Mouse (Mus musculus) limb, embryonic 14.5 days (tissue): Measurements from ENCODE around the gene Zbtb34. TPM values are rescaled to one million over a fixed set of nuclear protein-coding genes. Genes with fewer than 3 reads are reported as not detected.

Source experiments
- ATAC-seq: fragments of 200-750 bp; cut with Nextera tagmentation; 2 replicates; pipeline ENCODE4 v1.8.0; 2017; ENCODE audit warnings: low read depth, moderate number of reproducible peaks, moderate TSS enrichment; ENCODE audit not compliant: low FRiP score
- DNase-seq: peaks from one replicate; pipeline ENCODE4 v3.0.0-alpha.2; 2015; ENCODE audit warnings: low spot score
- H3K27ac ChIP-seq: fragments of 300-500 bp; sonication (generic); replicated peaks from 2 replicates; pipeline ENCODE4 v1.5.1; 2014; ENCODE audit warnings: low read depth, mild to moderate bottlenecking, low read length, moderate library complexity, mixed read lengths
- H3K27me3 ChIP-seq: fragments of 300-500 bp; sonication (generic); 2 replicates; pipeline ENCODE4 v1.6.1; 2014; ENCODE audit warnings: low read length, mixed read lengths; ENCODE audit not compliant: control insufficient read depth, insufficient read depth
- H3K36me3 ChIP-seq: fragments of 300-500 bp; sonication (generic); 2 replicates; pipeline ENCODE4 v1.6.1; 2014; ENCODE audit warnings: mild to moderate bottlenecking, low read length, moderate library complexity, mixed read lengths; ENCODE audit not compliant: control insufficient read depth, insufficient read depth
- H3K4me1 ChIP-seq: fragments of 300-500 bp; sonication (generic); 2 replicates; pipeline ENCODE4 v1.6.1; 2014; ENCODE audit warnings: antibody characterized with exemption, low read length, mixed read lengths; ENCODE audit not compliant: control insufficient read depth, insufficient read depth
- H3K4me2 ChIP-seq: fragments of 300-500 bp; sonication (generic); replicated peaks from 2 replicates; pipeline ENCODE4 v1.6.1; 2014; ENCODE audit warnings: low read depth, mild to moderate bottlenecking, low read length, moderate library complexity; ENCODE audit not compliant: severe bottlenecking
- H3K4me3 ChIP-seq: fragments of 300-500 bp; sonication (generic); replicated peaks from 2 replicates; pipeline ENCODE4 v1.5.1; 2014; ENCODE audit warnings: low read length
- H3K9ac ChIP-seq: fragments of 300-500 bp; sonication (generic); 2 replicates; pipeline ENCODE4 v1.6.1; 2014; ENCODE audit warnings: mild to moderate bottlenecking, low read depth, low read length, moderate library complexity; ENCODE audit not compliant: severe bottlenecking
- H3K9me3 ChIP-seq: fragments of 300-500 bp; sonication (generic); 2 replicates; pipeline ENCODE4 v1.6.1; 2016; ENCODE audit warnings: low read length; ENCODE audit not compliant: control insufficient read depth
- POLR2A ChIP-seq: fragments of 200-500 bp; IDR thresholded peaks from 2 replicates; pipeline ENCODE4 v1.8.0; 2012; ENCODE audit warnings: inconsistent platforms, mild to moderate bottlenecking, moderate library complexity, borderline replicate concordance; ENCODE audit not compliant: insufficient read depth, insufficient read length; ENCODE audit errors: extremely low read depth
- WGBS: fragments of 180-500 bp; shearing (Covaris S2); extraction: QIAGEN DNeasy Blood & Tissue Kit; methylation state at CpG from one replicate; pipeline ENCODE4 v1.1.7; 2014; 5-methylcytosine and 5-hydroxymethylcytosine counted together
- polyA plus RNA-seq, 2 experiments: library from polyadenylated mRNA; depleted of rRNA in 1 of 2; stranded (reverse) in 1 of 2; unstranded in 1 of 2; fragments of >200 nt; fragmentation: Nextera tagmentation in 1 of 2; extraction: Ambion mirVana in 1 of 2; gene quantifications; 2 replicates each; pipeline versions ENCODE4 v1.2.1 to v1.2.3; 2012 to 2014

Zbtb34 gene
- polyA plus RNA-seq, 2 experiments, result 8.4 to 19.0 TPM

DNA sequence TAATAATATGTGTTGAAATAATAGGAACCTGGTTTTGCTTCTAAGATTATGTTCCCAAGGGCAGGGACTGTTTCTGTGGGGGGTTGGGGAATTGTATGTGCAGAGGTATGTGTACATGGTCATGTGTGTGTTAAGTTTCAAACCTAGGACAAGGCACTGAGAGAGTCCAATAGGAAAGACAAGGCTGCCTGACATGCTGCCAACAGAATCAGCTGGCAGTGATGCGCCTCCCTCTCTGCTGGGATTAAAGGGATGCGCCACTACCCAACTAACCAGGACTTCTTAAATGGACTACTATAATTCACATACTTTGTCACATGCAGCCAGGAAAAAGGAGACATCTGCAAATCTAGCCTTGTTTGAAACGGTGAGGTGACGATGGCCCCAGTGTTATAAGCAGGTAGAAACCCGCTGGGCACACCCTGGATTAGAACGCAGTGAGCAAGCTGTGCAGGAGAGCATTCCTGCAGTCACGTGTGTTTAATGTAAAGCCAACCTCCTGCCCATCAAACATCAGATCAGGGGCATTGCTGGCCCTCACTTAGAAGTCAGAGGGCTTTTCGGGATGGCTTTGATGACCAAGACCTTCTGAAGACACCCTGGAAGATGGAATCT, 4.0 kb upstream of the Zbtb34 start:
- Histone ChIP-seq H3K4me3 (no peak overlapping the region), H3K4me2 (no peak overlapping the region), H3K27me3 (no peaks in the 10 kb centered on the region), H3K36me3 (no peaks in the 10 kb centered on the region), H3K9me3 (no peaks in the 10 kb centered on the region), H3K4me1 (peaks cover 14% of the 10 kb centered on the region), H3K9ac (no peak overlapping the region), H3K27ac (no peak overlapping the region)
- DNase-seq (no peak), ATAC-seq (no peak)
- 44% methylated on average over 8 of the region's 8 CpGs for whole genome bisulfite sequencing
- no peak for TF ChIP-seq POLR2A

GRCm38 (mm10) chr2:33432877-33433276, 1.8 kb upstream of the Zbtb34 start:
- Histone ChIP-seq H3K9me3 (no peaks in the 10 kb centered on the region), H3K36me3 (no peaks in the 10 kb centered on the region), H3K9ac (no peak overlapping the region), H3K4me1 (peaks cover 22% of the 10 kb centered on the region), H3K27me3 (no peaks in the 10 kb centered on the region), H3K27ac (no peak overlapping the region), H3K4me2 (no peak overlapping the region), H3K4me3 (no peak overlapping the region)
- 46% methylated on average over 5 of the region's 5 CpGs for WGBS
- no peak for TF ChIP-seq POLR2A
- ATAC-seq, result no peak
- DNase-seq, result peak; percentile 82

- peak overlapping the region; percentile 86 for H3K4me2 ChIP-seq
- no peaks in the 10 kb centered on the region for H3K27me3 ChIP-seq
- no peaks in the 10 kb centered on the region for H3K9me3 ChIP-seq
- H3K36me3 ChIP-seq, result peaks cover 15% of the 10 kb centered on the region
- DNase-seq (peak; percentile 21), ATAC-seq (no peak)
- peak overlapping the region; percentile 68 for H3K27ac ChIP-seq
- 2% methylated on average over 13 of the region's 13 CpGs for WGBS
- H3K9ac ChIP-seq, result peak overlapping the region; percentile 93
- H3K4me1 ChIP-seq, result peaks cover 13% of the 10 kb centered on the region
- TF ChIP-seq POLR2A, result no peak
- peak overlapping the region; percentile 96 for H3K4me3 ChIP-seq
Measured at GRCm38 (mm10) chr2:33430081-33430770, 898 bp downstream of the Zbtb34 start.

- 0 out of 2 replicates have a peak overlapping the region, but pooled peaks have one; percentile 45 for H3K27ac ChIP-seq
- H3K36me3 ChIP-seq, result peaks cover 17% of the 10 kb centered on the region
- DNase-seq (no peak), ATAC-seq (no peak)
- peak overlapping the region; percentile 96 for H3K4me3 ChIP-seq
- H3K4me1 ChIP-seq, result peaks cover 13% of the 10 kb centered on the region
- 53% methylated on average over 6 of the region's 6 CpGs for whole genome bisulfite sequencing
- no peaks in the 10 kb centered on the region for H3K27me3 ChIP-seq
- no peaks in the 10 kb centered on the region for H3K9me3 ChIP-seq
- peak overlapping the region; percentile 86 for H3K4me2 ChIP-seq
- TF ChIP-seq POLR2A, result no peak
- peak overlapping the region; percentile 93; the same call in 1 of the 2 replicates for H3K9ac ChIP-seq
Measured at GRCm38 (mm10) chr2:33429339-33429738, 1.8 kb downstream of the Zbtb34 start.

GRCm38 (mm10) chr2:33426640-33427398, 4.3 kb downstream of the Zbtb34 start:
- 72% methylated on average over 10 of the region's 10 CpGs for WGBS
- Histone ChIP-seq H3K27me3 (no peaks in the 10 kb centered on the region), H3K36me3 (peaks cover 23% of the 10 kb centered on the region), H3K4me1 (peaks cover 13% of the 10 kb centered on the region), H3K4me3 (no peak overlapping the region), H3K4me2 (no peak overlapping the region), H3K9ac (no peak overlapping the region), H3K27ac (no peak overlapping the region), H3K9me3 (no peaks in the 10 kb centered on the region)
- TF ChIP-seq POLR2A, result no peak
- no peak for ATAC-seq
- no peak for DNase-seq
